Mouse (Mus musculus) T-helper 1 cell (primary cell): Measurements from ENCODE around the gene Gm42372.

ENCODE experiments used
- in situ Hi-C: fragments of 300-600 bp; cut with MboI, MseI; formaldehyde crosslinking; loops from one replicate; pipeline ENCODE4 v1.15.1; 2025; ENCODE audit warnings: high pct_unique_total_duplicates

The Gm42372 gene

DNA sequence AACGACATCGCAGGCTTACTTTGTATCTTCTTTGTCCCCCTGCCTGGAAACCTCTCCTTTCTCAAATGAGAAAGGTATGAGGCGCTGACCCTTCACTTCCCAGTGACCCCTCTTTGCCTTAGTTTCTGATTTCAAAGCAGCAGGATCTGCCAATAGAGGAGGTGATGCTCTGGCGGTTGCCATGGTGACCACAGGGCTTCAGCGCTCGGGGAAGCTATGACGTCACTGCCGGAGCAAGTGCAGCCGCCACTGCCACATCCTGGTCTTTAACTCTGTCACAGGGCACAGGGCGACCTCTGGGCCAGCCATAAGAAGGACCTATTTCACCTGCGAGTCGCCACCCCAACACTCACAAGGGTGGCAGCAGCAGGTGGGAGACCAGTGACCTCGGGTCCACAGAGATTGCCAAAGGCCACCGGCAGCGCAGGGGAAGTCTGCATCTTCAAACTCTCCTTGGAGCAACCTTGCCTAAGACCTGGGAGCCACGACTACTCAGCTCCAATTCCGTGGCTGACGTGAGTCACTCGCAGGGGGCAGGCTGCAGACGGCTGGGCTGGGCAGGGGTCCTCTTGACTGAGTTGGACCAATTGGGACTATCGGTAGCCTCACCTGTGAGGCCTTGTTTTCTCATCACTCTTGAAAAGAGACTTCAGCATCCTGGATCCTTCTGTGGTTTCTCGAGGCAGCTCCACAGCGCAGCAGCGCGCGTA is at the start of gene Gm42372:
TSS of gene Gm42372 (plus strand) at position 228 of the 710 bp plus-strand sequence.
- in situ Hi-C loops, result no loop called here

DNA sequence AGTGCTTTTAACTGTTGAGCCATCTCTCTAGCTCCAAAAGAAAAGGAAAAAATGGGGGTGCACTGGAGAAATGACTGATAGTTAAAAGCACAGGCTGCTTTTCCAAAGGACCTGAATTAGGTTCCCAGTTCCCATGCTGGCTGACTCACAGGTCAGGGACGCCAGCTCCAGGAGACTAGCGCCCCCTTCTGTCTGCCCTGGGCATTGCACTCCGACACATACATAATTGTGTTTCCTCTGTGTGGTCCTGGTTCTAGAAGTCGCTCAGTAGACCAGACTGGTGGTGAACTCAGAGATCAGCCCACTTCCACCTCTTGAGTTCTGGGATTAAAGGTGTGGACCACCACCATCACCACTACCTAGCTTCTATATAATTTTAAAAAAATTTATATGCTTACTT is 45.6 kb upstream of the Gm42372 start:
- in situ Hi-C loops, result no loop called here

DNA sequence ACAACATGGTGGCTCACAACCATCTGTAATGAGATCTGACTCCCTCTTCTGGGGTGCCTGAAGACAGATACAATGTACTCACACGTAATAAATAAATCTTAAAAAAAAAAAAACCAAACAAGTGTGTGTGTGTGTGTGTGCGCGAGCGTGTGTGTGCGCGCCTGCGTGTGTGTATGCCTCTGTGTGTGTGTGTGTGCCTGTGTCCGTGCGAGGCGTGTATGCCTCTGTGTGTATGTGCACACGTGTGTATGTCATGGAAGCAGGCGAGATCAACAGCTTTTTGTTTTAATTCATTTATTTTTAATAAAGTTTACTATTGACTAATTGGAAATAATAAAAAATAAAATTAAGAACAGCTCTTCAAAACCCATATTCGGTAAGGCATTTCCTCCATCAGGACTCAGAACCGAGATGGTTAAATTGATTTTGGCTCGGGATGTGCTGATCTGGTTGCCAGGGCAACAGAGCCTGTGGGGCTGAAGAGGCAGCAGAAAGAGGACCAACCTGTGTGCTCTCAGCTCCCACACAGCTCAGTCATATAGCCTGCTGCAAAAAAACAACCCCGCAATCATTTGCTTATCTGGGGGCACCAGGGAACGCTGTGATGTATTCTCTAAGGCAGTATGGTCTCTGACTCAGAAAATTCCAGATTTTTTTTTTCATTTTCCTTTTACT is 44.6 kb upstream of the Gm42372 start:
- in situ Hi-C loops, result no loop called here

DNA sequence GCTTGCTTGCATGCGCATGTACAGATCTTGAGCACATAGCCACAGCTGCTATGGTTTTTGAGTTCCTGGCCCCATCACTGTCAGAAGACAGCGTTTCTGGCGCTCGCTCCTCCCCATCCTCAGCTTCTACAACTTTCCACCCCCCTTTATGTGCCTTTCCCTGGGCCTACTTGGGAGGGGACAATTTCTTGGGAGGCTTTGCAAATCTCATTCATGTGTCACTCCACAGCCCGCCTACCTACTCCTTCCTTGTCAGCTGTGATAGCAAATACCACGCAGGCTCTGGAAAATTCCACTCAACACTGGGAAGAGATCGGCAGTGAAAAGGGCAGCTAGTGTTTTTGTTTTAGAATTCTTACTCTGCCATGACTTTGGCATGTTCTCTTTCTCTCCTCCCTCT is 42.6 kb upstream of the Gm42372 start:
- in situ Hi-C loops, result no loop called here

DNA sequence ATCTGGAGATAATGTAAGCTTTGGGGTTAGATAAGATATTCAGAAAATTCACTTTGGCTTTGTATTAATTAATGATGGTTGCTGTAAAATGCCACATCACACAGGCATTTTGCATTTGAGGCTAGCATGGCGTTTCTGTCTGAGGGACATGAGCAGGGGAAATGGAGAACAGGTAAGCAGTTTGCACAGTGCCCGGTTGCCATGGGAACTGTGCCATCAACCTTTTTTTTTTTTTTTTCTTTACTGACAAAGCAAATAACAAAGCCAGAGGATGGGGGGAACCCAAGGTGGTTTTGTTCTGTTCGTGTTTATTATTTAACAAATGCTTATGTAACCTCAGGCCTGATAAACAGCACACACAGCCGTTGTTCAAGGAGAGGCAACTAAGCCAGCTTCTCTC is 40.0 kb upstream of the Gm42372 start:
- in situ Hi-C loops, result no loop called here

DNA sequence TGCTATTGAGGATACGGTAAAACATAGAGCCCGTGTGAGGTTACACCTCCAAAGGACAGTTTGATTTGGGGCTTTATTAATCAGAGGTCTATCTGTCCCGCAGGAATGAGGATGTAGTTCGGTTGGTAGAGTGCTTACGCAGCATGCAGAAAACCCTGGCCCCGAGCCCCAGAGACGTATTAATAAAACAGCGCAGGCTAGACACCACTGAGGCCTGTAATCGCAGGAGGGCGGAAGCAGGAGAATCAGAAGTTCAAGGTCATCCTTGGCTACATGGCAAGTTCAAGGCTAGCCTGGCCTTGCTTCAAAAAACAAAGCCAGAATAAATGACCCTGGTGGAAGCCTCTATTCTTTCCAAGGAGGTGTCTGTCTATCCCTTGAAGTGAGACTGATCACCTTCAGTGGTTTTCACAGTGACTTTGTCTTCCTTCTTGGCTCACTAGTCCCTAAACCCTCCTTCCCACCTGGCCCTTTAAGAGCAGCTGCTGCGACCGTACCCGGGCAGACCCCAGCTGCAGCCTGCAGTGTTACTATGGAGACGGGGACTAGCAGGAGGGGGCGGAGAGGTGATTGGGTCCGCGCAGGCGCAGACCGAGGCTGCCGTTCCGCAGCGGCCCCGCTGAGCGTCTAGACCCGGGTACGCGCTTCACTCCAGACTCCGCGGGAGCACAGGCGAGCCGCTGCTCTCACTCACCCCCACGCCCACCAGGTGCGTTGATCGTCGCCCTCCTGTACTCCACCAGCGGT is 38.7 kb upstream of the Gm42372 start, which contains the start of gene Pnmal2:
TSS of gene Pnmal2 (plus strand) at position 622 of the 747 bp plus-strand sequence.
- in situ Hi-C loops, result no loop called here

DNA sequence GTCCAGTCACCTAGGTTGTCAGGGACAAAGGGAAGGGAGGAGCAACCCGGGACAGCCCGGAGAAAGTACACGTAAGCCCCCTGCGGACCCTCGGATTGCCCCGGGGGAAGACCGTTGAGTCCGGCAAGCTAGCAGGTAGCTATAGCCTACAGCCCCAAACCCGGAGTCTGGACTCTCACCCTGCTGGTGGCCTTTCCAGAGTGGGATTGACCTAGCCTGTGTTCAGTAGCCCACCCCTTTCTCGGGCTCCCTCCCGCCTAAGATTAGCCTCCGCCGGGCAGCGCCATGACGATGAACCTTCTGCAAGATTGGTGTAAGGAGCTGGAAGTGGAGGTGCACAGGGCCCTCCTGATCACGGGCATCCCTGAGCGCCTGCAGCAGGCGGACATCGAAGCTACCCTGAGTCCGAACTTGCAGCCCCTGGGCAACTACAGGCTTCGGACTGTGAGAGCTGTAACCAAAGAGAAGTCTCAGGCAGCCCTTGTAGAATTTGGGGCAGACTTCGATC is 38.0 kb upstream of the Gm42372 start:
- in situ Hi-C loops, result no loop called here

DNA sequence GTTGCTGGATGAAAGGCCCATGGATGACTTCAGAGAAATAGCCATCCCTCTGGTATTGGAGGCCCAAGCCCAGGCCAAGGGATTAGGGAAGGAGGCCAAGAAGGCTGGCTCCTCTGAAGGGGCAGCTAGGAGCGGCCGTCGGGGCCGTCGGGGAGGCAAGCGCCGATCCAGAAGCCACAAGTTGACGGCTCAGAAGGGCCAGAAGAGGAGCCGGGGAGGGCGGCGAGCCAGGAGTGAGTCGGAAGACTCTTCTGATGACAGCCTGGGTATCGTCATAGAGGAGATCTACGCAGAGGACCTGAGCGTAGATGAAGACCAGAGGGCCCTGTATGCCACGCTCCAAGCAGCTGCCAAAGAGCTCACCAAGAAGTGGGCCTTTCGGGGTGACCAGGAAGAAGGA is 37.5 kb upstream of the Gm42372 start:
- in situ Hi-C loops, result no loop called here

DNA sequence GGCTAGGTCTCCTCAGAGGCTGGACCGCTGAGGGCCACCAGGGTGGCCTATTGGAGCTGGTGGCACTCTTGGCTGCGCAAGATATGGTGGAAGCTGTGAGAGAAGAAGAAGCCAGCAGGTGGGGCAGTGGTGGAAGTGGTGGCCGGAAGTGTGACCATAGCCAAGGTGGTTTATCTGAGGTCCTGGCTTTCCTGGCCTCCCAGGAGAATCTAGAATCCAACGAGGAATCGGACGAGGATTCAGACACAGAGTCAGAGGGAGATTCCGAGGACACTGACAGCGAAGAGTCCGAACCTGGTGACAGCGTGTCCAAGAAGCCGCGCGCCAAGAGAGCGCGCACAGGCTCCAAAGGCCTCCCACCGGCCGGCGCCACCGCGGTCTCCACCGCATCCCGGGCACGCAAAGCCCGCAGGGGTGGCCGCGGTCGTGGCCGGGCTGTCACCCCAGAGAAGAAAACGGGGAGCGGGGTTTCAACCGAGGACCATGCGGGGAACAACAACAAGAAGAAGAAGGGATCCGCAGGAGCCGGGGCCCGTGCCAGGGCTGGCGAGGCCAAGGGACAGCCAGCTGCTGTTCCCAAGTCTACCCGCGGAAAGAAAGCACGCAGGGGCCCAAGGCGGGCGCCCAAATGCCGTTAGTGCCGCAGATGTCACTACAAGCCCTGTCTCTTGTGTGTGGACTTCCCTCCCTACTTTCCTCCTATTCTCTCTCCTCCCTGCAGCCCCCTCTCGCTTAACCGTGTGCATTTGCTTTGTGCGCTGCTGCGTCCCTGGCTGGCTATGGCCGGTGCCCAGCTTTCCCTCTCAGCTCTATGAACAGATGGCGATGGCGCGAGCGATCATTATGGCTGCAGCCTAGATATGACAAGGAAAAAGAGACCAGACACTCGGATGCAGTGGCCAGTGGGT is 36.2 kb upstream of the Gm42372 start:
- in situ Hi-C loops, result no loop called here

DNA sequence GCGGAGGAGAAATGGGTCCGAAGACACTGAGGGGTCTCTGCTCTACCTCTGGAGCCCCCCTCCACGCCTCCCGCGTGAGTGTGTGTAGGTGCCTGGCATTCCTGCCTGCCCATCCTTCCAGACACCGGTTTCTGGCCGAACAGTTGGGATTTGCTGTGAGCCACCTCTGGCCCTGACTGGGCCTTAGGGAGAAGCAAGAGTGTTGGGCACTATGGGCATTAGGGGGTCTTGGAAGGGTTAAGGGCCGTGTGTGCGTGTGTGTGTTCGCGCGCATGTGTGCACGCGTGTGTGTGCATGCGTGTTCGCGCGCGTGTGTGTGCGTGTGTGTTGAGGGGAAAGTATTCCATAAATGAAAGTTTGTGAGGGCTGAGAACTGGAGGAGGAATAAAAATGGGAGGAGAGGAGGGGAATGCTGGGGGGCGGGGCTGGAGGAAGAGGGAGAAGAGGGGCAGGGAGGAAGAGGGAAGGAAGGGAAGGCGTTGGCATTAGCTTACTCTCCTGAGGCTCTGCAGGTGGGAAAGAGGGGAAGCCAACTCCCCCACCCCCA is 35.5 kb upstream of the Gm42372 start:
- in situ Hi-C loops, result no loop called here

DNA sequence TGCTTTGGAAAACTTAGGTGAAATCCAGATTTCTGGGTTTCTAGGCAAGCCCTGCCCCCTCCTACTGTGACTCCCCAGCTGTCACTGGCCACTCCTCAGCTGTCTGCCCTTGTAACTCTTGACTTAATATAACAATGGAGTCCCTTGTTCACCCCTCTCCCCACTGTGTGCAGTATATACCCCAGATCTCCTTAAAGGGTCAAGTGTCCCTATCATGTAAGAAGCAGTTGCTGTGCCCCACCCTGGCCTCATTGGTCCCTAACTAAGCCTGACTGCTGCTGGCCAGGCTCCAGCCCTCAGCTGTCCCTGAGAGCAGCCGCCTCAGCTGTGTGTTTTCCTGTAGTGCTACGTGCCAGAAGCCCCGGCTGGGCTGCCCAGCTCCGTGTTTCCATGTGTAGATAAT is 34.9 kb upstream of the Gm42372 start:
- in situ Hi-C loops, result no loop called here

DNA sequence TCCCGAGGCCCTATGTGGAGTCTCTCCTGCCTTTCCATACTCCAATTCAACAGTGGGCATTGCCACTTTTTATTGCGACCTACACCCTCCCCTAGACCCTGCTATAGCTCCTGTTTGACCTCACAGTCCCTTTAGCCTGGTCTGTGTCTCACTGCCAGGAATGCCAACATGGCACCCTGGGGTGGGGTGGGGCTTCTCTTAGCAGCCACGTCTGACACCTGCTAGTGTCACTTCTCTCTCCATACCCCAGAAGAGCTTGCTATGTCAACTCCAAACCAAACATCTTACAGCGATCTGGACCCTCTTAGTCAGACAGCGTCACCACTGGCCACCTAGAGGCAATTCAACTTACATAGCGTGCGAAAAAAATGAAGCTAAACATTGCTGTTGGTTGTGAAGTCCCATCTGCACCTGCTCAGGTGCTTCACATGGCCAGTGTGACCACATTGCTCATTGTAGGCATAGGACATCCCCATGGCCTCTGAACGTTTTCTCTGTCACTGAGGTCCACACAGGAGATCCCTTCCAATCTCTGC is 33.9 kb upstream of the Gm42372 start:
- in situ Hi-C loops, result no loop called here

DNA sequence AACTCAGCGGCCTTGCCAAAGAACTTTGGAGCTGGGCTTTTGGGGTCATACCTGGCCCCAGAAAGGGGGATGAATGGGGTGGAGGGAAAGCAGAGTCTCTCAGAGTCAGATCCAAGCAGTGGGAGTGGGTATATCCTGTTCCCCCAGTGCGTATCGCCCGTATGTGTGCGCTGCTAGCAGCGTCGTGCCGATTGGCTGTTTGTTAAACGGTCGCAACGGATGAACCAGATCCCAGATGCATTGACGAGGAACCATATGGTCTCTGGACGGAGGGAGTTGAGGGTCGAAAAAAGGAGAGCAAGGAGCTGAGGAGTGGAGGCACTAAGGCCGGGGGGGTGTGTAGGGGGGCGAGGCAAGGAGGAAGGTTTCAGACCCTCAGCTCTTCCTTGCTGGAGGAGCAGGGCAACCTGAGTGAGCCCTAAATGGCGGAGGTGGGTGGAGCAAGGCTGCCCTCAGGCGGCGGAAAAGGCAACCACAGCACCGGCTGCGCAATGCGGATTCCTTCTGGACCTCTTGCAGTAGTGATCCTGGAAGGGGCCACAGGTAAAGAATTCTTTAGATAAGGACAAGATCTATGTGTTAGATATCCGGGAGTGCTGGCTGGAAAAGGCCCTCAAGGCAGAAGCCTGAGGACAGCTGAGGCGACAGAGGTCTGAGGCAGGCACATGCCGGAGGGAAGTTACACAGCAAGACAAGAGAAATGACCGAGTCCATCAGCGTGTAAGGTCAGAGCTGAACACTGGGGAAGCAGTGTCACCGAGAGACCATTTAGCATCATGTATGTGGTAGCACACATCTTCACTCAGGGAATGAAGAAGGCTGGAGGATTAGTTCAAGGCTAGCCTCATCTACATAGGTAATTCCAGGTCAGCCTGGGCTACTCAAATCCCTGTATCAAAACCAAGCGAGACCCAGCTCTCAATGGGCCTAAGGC is 32.7 kb upstream of the Gm42372 start:
- in situ Hi-C loops, result loop anchor here (5.0 kb wide), 2 partner anchors 47 to 107 kb away; no protein-coding TSS in a partner anchor

DNA sequence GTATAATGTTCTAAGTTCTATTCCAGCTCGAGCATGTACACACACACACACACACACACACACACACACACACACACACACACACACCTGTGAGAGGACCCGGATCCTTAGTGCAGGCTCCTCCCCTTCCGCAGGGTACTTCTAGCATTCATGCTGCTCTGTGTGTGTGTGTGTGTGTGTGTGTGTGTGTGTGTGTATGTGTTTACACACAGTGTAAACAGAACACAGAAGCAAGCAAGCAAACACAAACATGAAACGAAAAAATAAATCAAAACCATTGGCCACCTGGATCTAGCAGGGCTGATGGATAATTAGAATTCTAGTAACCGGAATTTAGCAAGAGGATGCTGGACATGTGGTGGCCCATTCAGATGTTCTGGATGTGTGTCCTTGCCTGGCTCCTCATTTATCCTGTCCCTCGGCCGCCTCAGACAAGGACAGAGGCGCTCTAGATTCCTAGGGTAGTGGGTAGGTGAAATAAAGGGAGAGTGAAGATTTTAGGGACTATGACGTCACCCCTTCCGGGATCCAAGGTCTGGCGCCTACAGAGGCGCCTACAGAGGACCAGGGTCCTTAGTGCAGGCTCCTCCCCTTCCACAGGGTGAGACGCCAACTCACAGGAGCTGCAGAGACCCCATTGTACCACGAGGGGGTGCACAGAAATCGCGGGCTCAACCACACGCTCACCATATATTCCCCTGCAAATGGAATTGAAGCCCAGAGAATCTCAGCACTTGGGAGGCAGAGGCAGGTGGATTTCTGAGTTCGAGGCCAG is 31.8 kb upstream of the Gm42372 start:
- in situ Hi-C loops, result loop anchor here (5.0 kb wide), 2 partner anchors 46 to 106 kb away; no protein-coding TSS in a partner anchor

DNA sequence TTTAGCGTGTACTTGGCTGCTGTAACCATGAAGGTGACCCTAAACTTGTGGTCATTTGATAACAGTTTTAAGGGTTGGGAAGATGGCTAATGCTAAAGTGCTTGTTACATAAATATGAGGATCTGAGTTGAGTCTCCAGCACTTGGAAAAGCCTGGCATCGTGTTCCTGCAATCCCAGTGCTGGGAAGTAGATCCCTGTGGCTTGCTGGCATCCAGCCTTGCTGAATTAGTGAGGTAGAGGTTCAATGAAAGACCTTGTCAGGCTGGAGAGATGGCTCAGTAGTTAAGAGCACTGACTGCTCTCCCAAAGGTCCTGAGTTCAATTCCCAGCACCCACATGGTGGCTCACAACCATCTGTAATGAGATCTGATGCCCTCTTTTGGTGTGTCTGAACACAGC is 29.1 kb upstream of the Gm42372 start:
- in situ Hi-C loops, result loop anchor here (5.0 kb wide), 2 partner anchors 44 to 104 kb away; no protein-coding TSS in a partner anchor

DNA sequence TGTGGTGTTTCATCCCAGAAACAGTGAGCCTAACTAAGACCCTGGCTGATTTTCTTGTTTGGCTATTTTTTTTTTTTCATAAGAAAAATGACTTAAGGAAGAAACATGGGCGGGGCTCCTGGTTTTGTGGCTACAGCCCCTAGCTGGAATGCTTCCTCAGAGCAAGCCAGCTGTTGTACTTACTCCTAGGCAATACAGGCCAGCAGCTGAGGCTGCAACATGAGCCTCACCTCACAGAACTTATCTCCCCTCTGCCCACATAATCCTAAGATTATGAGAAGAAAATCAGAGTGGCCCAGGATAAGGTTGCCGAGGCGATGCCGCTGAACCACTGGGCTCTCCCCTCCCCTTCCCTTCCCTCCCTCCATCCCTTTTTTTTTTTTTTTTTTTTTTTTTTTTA is 27.2 kb upstream of the Gm42372 start:
- in situ Hi-C loops, result no loop called here

DNA sequence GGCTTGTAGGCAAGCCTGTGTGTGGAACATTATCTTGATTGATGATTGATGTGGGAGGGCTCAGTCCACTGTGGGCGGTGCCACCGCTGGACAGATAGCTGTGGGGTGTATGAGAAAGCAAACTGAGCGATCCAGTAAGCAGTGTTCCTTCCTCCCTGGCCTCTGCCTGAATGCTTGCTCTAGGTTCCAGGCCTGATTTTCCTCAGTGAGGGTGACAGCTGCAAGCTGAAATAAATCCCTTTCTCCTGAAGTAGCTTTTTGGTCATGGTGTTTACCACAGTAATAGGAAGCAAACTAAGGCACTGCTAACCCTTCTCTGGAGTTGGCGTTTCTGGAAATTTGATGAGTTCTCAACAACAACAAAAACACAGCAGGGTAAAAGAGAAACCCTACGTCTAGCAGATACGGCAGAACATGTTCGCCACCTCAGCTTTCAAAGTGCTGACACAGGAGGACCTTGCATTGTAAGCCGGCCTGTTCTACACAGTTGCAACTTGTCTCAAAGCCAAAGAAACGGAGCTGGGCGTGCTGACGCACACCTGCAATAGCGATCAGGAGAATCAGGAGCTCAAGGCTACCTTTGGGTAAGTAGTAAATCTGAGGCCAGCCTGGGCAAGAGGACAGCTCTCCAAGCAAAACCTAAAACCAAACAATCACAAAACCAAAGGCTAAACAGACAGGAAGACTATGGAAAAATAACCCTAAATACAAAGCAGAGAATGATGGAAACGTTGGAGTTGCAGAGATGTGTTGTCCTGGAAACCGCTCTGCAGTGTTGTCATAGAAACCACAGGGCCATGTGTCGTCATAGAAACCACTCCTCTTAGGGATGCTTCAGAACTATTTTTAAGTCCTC is 26.2 kb upstream of the Gm42372 start:
- in situ Hi-C loops, result no loop called here
